Mouse (Mus musculus) kidney, adult 2 months (tissue): ENCODE data around the gene Rnf150. TPM values are rescaled to one million over a fixed set of nuclear protein-coding genes. Genes with fewer than 3 reads are reported as not detected.

Source experiments
- DNase-seq: peaks from one replicate; pipeline ENCODE4 v3.0.0; 2021
- H3K27ac ChIP-seq: fragments of 200-500 bp; 2 replicates; pipeline ENCODE4 v1.5.1; 2012; ENCODE audit warnings: low read depth, low read length, control low read depth, inconsistent platforms; ENCODE audit not compliant: insufficient read depth
- H3K27me3 ChIP-seq: fragments of 200-500 bp; replicated peaks from 2 replicates; pipeline ENCODE4 v1.6.1; 2012; ENCODE audit warnings: mild to moderate bottlenecking, moderate library complexity, low read length, inconsistent platforms; ENCODE audit not compliant: control insufficient read depth, insufficient read depth
- H3K36me3 ChIP-seq: fragments of 200-500 bp; 2 replicates; pipeline ENCODE4 v1.6.1; 2012; ENCODE audit warnings: mild to moderate bottlenecking, moderate library complexity, low read length, inconsistent platforms; ENCODE audit not compliant: control insufficient read depth, insufficient read depth
- H3K4me1 ChIP-seq: fragments of 200-500 bp; 2 replicates; pipeline ENCODE4 v1.6.1; 2011; ENCODE audit warnings: low read length; ENCODE audit not compliant: control insufficient read depth, insufficient read depth
- H3K4me3 ChIP-seq: fragments of 200-500 bp; 2 replicates; pipeline ENCODE4 v1.5.1; 2011; ENCODE audit warnings: mild to moderate bottlenecking, low read depth, low read length, control low read depth; ENCODE audit not compliant: insufficient read depth
- CTCF ChIP-seq: fragments of 200-500 bp; conservative IDR thresholded peaks from 2 replicates; pipeline ENCODE4 v1.5.1; 2011; ENCODE audit warnings: low read depth, mild to moderate bottlenecking, control low read depth, low read length, moderate library complexity, mixed read lengths; ENCODE audit not compliant: insufficient read depth, insufficient read length
- POLR2A ChIP-seq: fragments of 200-500 bp; IDR thresholded peaks from one replicate; pipeline ENCODE4 v1.6.1; 2011; ENCODE audit warnings: low read depth, low read length, control low read depth
- WGBS: fragments of 180-500 bp; shearing (Covaris S2); methylation state at CpG from one replicate; pipeline ENCODE4 v1.1.7; 2018; 5-methylcytosine and 5-hydroxymethylcytosine counted together
- polyA plus RNA-seq: library from polyadenylated mRNA; depleted of rRNA; stranded (reverse); fragments of >200 nt; gene quantifications from 2 replicates; pipeline ENCODE4 v1.2.3, GENCODE M21; 2012; rRNA removed

Gene Rnf150
- polyA plus RNA-seq, 1 experiment = 1.6 TPM

- TF ChIP-seq POLR2A = no peak
- no peak for TF ChIP-seq CTCF
- no peaks in the 10 kb centered on the region for H3K27me3 ChIP-seq
- peak; percentile 13 for DNase-seq
- no peak overlapping the region for H3K27ac ChIP-seq
- 71% methylated on average over 7 of the region's 7 CpGs for WGBS
- H3K4me3 ChIP-seq = no peak overlapping the region
- H3K4me1 ChIP-seq = no peaks in the 10 kb centered on the region
- no peaks in the 10 kb centered on the region for H3K36me3 ChIP-seq
Measured at GRCm38 (mm10) chr8:83102957-83103510, 239.9 kb downstream of the Rnf150 start.

- Histone ChIP-seq H3K36me3 (no peaks in the 10 kb centered on the region), H3K27me3 (no peaks in the 10 kb centered on the region), H3K4me3 (no peak overlapping the region), H3K27ac (no peak overlapping the region), H3K4me1 (no peaks in the 10 kb centered on the region)
- no peak for DNase-seq
- WGBS = 90% methylated on average over 2 of the region's 2 CpGs
- no peak for TF ChIP-seq CTCF
- TF ChIP-seq POLR2A = no peak
Measured at GRCm38 (mm10) chr8:83103968-83104367, 240.8 kb downstream of the Rnf150 start.

- 54% methylated on average over 7 of the region's 7 CpGs for WGBS
- Histone ChIP-seq H3K4me3 (no peak overlapping the region), H3K27ac (no peak overlapping the region), H3K4me1 (no peaks in the 10 kb centered on the region), H3K27me3 (no peaks in the 10 kb centered on the region; the same call in 1 of the 2 replicates), H3K36me3 (no peaks in the 10 kb centered on the region)
- DNase-seq = peak; percentile 25
- TF ChIP-seq CTCF (no peak), POLR2A (no peak)
Measured at GRCm38 (mm10) chr8:83109756-83110155, 246.6 kb downstream of the Rnf150 start.

GRCm38 (mm10) chr8:83110177-83110576 is 247.0 kb downstream of the Rnf150 start:
- H3K27me3 ChIP-seq = no peaks in the 10 kb centered on the region; the same call in 1 of the 2 replicates
- DNase-seq = no peak
- WGBS = 83% methylated on average over 5 of the region's 5 CpGs
- TF ChIP-seq POLR2A = no peak
- no peak for TF ChIP-seq CTCF
- no peaks in the 10 kb centered on the region for H3K4me1 ChIP-seq
- H3K27ac ChIP-seq = no peak overlapping the region
- H3K36me3 ChIP-seq = no peaks in the 10 kb centered on the region
- no peak overlapping the region for H3K4me3 ChIP-seq

GRCm38 (mm10) chr8:83135086-83135485 is 271.9 kb downstream of the Rnf150 start:
- no peak overlapping the region for H3K4me3 ChIP-seq
- 0 out of 2 replicates have a peak, but pooled peaks cover 5% of the 10 kb centered on the region for H3K4me1 ChIP-seq
- no peaks in the 10 kb centered on the region for H3K36me3 ChIP-seq
- H3K27ac ChIP-seq = no peak overlapping the region
- WGBS = 32% methylated on average over 2 of the region's 2 CpGs
- no peaks in the 10 kb centered on the region for H3K27me3 ChIP-seq
- peak; percentile 64 for DNase-seq
- no peak for TF ChIP-seq CTCF
- TF ChIP-seq POLR2A = no peak

GRCm38 (mm10) chr8:83140068-83140467 is 276.9 kb downstream of the Rnf150 start:
- TF ChIP-seq CTCF = no peak
- TF ChIP-seq POLR2A = no peak
- H3K4me3 ChIP-seq = no peak overlapping the region
- no peaks in the 10 kb centered on the region for H3K36me3 ChIP-seq
- DNase-seq = no peak
- H3K27me3 ChIP-seq = no peaks in the 10 kb centered on the region
- H3K4me1 ChIP-seq = 0 out of 2 replicates have a peak, but pooled peaks cover 2% of the 10 kb centered on the region
- WGBS = 61% methylated on average over 1 of the region's 1 CpGs
- no peak overlapping the region for H3K27ac ChIP-seq

GRCm38 (mm10) chr8:83140701-83141111 is 277.6 kb downstream of the Rnf150 start:
- H3K4me3 ChIP-seq = no peak overlapping the region
- H3K27me3 ChIP-seq = no peaks in the 10 kb centered on the region
- no peak for DNase-seq
- 0 out of 2 replicates have a peak, but pooled peaks cover 2% of the 10 kb centered on the region for H3K4me1 ChIP-seq
- no peak overlapping the region for H3K27ac ChIP-seq
- WGBS = 66% methylated on average over 3 of the region's 3 CpGs
- no peak for TF ChIP-seq CTCF
- no peaks in the 10 kb centered on the region for H3K36me3 ChIP-seq

Other genes with a start within 250 kb of the Rnf150 start
- 9.9 and 13.0 TPM in 2 replicates for gene Zfp330, start 89.2 kb upstream of the Rnf150 start, polyA plus RNA-seq